Mouse (Mus musculus) limb, embryonic 13.5 days (tissue): ENCODE measurements at regions not wholly inside any gene's neighbourhood (a gene's known extent, or its start where the extent isn't known, plus 50 kb on each side); places are given as distances from the start of the nearest gene placed in this dataset.

ENCODE experiments used
- ATAC-seq: fragments of 200-750 bp; cut with Nextera tagmentation; 2 replicates; pipeline ENCODE4 v1.8.0; 2017; ENCODE audit warnings: low read depth, moderate number of reproducible peaks, moderate TSS enrichment; ENCODE audit not compliant: low FRiP score
- H3K27ac ChIP-seq: fragments of 300-500 bp; sonication (generic); 2 replicates; pipeline ENCODE4 v1.5.1; 2015; ENCODE audit warnings: inconsistent platforms, mild to moderate bottlenecking, moderate library complexity
- H3K27me3 ChIP-seq: fragments of 300-500 bp; sonication (generic); 2 replicates; pipeline ENCODE4 v1.6.1; 2015; ENCODE audit warnings: mild to moderate bottlenecking, inconsistent platforms
- H3K36me3 ChIP-seq: fragments of 300-500 bp; sonication (generic); 2 replicates; pipeline ENCODE4 v1.6.1; 2015; ENCODE audit warnings: inconsistent platforms, mild to moderate bottlenecking, moderate library complexity
- H3K4me1 ChIP-seq: fragments of 300-500 bp; sonication (generic); 2 replicates; pipeline ENCODE4 v1.6.1; 2015; ENCODE audit warnings: inconsistent platforms
- H3K4me2 ChIP-seq: fragments of 300-500 bp; sonication (generic); replicated peaks from 2 replicates; pipeline ENCODE4 v1.6.1; 2015; ENCODE audit warnings: inconsistent platforms, mild to moderate bottlenecking, moderate library complexity
- H3K4me3 ChIP-seq: fragments of 300-500 bp; sonication (generic); 2 replicates; pipeline ENCODE4 v1.5.1; 2015; ENCODE audit warnings: moderate library complexity, mild to moderate bottlenecking, inconsistent platforms
- H3K9ac ChIP-seq: fragments of 300-500 bp; sonication (generic); 2 replicates; pipeline ENCODE4 v1.6.1; 2015; ENCODE audit warnings: mild to moderate bottlenecking, inconsistent platforms
- H3K9me3 ChIP-seq: fragments of 300-500 bp; sonication (generic); 2 replicates; pipeline ENCODE4 v1.6.1; 2016; ENCODE audit warnings: inconsistent platforms
- WGBS: fragments of 180-500 bp; shearing (Covaris S2); methylation state at CpG from one replicate; pipeline ENCODE4 v1.1.7; 2015; 5-methylcytosine and 5-hydroxymethylcytosine counted together

- ATAC-seq = no peak
- H3K4me2 ChIP-seq = no peak overlapping the region
- H3K4me3 ChIP-seq = no peak overlapping the region
- no peaks in the 10 kb centered on the region for H3K36me3 ChIP-seq
- H3K9ac ChIP-seq = no peak overlapping the region
- H3K27me3 ChIP-seq = no peaks in the 10 kb centered on the region
- no peaks in the 10 kb centered on the region for H3K9me3 ChIP-seq
- WGBS = 90% methylated on average over 2 of the region's 2 CpGs
- H3K27ac ChIP-seq = no peak overlapping the region
- peaks cover 12% of the 10 kb centered on the region for H3K4me1 ChIP-seq
Observed at GRCm38 (mm10) chr16:24208118-24208517, 185.2 kb upstream of the Lpp start.

GRCm38 (mm10) chr16:24207056-24207455 is 186.3 kb upstream of the Lpp start:
- no peaks in the 10 kb centered on the region for H3K9me3 ChIP-seq
- H3K36me3 ChIP-seq = no peaks in the 10 kb centered on the region
- no peak overlapping the region for H3K4me3 ChIP-seq
- 65% methylated on average over 4 of the region's 4 CpGs for WGBS
- H3K4me1 ChIP-seq = peaks cover 12% of the 10 kb centered on the region
- H3K27ac ChIP-seq = no peak overlapping the region
- no peak overlapping the region for H3K9ac ChIP-seq
- H3K27me3 ChIP-seq = no peaks in the 10 kb centered on the region
- H3K4me2 ChIP-seq = no peak overlapping the region
- ATAC-seq = no peak

- no peak overlapping the region for H3K27ac ChIP-seq
- no peaks in the 10 kb centered on the region for H3K27me3 ChIP-seq
- H3K9ac ChIP-seq = no peak overlapping the region
- H3K4me3 ChIP-seq = no peak overlapping the region
- H3K4me1 ChIP-seq = peaks cover 12% of the 10 kb centered on the region
- 72% methylated on average over 4 of the region's 4 CpGs for WGBS
- H3K36me3 ChIP-seq = no peaks in the 10 kb centered on the region
- H3K9me3 ChIP-seq = no peaks in the 10 kb centered on the region
- ATAC-seq = no peak
- H3K4me2 ChIP-seq = no peak overlapping the region
Observed at GRCm38 (mm10) chr16:24206461-24206861, 186.8 kb upstream of the Lpp start.

- H3K9ac ChIP-seq = no peak overlapping the region
- ATAC-seq = no peak; the same call in 1 of the 2 replicates
- H3K27ac ChIP-seq = no peak overlapping the region
- H3K27me3 ChIP-seq = no peaks in the 10 kb centered on the region
- 25% methylated on average over 5 of the region's 5 CpGs for WGBS
- peaks cover 12% of the 10 kb centered on the region for H3K4me1 ChIP-seq
- no peaks in the 10 kb centered on the region for H3K9me3 ChIP-seq
- H3K36me3 ChIP-seq = no peaks in the 10 kb centered on the region
- H3K4me3 ChIP-seq = no peak overlapping the region
- H3K4me2 ChIP-seq = no peak overlapping the region
Observed at GRCm38 (mm10) chr16:24205594-24205993, 187.7 kb upstream of the Lpp start.

DNA sequence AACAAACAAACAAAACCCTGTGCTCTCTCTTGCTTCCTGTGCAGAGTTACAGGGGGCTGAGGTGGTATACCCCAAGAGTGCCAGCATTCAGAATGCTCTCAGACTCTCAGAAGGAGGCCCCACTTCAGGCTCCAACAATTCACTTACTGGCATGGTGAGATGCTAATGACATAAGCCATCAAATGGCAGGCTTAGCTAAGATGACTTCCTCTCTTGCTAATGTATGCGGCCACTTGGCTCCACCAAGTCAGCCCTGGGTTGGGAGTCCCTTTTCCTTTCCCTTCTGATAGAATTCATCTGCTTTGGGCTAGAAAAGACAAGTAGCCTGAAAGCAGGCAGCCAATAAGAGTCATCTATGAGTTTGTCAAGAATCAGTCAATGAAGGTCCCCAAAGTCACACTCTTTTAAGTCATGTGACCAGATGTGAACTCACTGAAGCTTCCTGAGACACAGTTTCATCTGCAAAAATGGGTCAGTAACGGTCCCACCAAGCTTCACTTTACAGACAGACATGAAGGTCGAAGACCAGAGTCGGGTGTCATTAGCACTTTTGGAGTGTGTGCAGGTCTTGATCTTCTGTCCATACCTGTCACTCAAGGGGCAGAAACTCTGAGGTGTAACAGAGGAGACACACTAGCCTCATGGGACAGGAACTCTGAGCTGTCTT is 189.1 kb upstream of the Lpp start:
- Histone ChIP-seq H3K4me3 (no peak overlapping the region), H3K4me2 (no peak overlapping the region), H3K9me3 (no peaks in the 10 kb centered on the region), H3K27ac (no peak overlapping the region), H3K4me1 (peaks cover 12% of the 10 kb centered on the region), H3K9ac (no peak overlapping the region), H3K36me3 (no peaks in the 10 kb centered on the region), H3K27me3 (no peaks in the 10 kb centered on the region)
- WGBS = 72% methylated on average over 4 of the region's 4 CpGs
- no peak for ATAC-seq

DNA sequence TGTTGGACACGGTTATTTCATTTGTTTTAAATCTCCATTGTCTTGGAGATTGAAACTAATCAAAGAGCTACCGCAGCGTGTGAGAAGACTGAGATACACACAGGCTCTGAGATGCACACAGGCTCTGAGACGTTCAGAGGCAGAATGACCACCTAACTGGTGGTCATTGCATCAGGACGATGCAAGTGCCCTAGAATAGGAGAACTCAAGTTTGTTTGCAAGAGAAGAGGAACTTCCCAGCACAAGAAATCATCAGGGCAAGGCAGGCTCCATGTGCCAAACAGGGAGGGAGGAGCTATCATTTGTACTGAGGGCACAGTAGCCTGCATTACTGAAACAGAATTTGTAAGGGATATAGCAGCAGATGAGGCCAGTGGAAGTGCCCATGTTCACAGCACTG is 190.7 kb upstream of the Lpp start:
- ATAC-seq = no peak
- H3K27ac ChIP-seq = no peak overlapping the region
- no peak overlapping the region for H3K4me3 ChIP-seq
- WGBS = 89% methylated on average over 5 of the region's 5 CpGs
- H3K27me3 ChIP-seq = no peaks in the 10 kb centered on the region
- no peak overlapping the region for H3K9ac ChIP-seq
- H3K36me3 ChIP-seq = no peaks in the 10 kb centered on the region
- H3K9me3 ChIP-seq = no peaks in the 10 kb centered on the region
- peaks cover 18% of the 10 kb centered on the region for H3K4me1 ChIP-seq
- no peak overlapping the region for H3K4me2 ChIP-seq

GRCm38 (mm10) chr16:24201455-24201854 is 191.9 kb upstream of the Lpp start:
- no peaks in the 10 kb centered on the region for H3K36me3 ChIP-seq
- H3K9me3 ChIP-seq = no peaks in the 10 kb centered on the region
- no peaks in the 10 kb centered on the region for H3K27me3 ChIP-seq
- 82% methylated on average over 7 of the region's 7 CpGs for WGBS
- H3K4me2 ChIP-seq = no peak overlapping the region
- H3K4me1 ChIP-seq = peaks cover 19% of the 10 kb centered on the region
- no peak overlapping the region for H3K4me3 ChIP-seq
- no peak overlapping the region for H3K9ac ChIP-seq
- no peak overlapping the region for H3K27ac ChIP-seq
- no peak for ATAC-seq

DNA sequence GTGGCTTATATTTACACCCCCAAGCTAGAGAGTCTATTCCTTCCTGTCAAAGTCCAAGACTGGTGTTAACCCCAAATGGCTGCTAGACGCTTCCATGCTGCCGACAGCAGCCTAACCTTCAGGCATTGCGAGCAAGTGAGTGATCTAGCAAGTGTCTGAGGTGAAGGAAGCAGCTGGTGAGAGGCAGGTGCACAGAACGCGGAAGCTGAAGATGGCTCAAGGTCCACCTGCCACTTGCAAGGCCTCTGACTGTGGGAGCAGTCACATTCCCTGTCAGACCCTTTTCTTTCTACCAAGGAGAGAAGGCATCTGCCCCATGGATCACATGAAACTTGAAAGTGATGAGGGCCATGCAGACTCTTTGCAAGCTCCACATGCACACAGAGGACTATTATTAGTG is 193.1 kb upstream of the Lpp start:
- H3K9me3 ChIP-seq = no peaks in the 10 kb centered on the region
- no peaks in the 10 kb centered on the region for H3K36me3 ChIP-seq
- no peak overlapping the region for H3K4me3 ChIP-seq
- H3K4me2 ChIP-seq = no peak overlapping the region
- no peak for ATAC-seq
- peaks cover 10% of the 10 kb centered on the region for H3K4me1 ChIP-seq
- WGBS = 86% methylated on average over 5 of the region's 5 CpGs
- H3K9ac ChIP-seq = no peak overlapping the region
- no peak overlapping the region for H3K27ac ChIP-seq
- no peaks in the 10 kb centered on the region for H3K27me3 ChIP-seq

GRCm38 (mm10) chr16:24199408-24200167 is 193.7 kb upstream of the Lpp start:
- ATAC-seq = no peak
- Histone ChIP-seq H3K27me3 (no peaks in the 10 kb centered on the region), H3K4me3 (no peak overlapping the region), H3K4me2 (no peak overlapping the region), H3K9ac (no peak overlapping the region), H3K27ac (no peak overlapping the region), H3K36me3 (no peaks in the 10 kb centered on the region), H3K9me3 (no peaks in the 10 kb centered on the region), H3K4me1 (peaks cover 7% of the 10 kb centered on the region)
- WGBS = 80% methylated on average over 18 of the region's 18 CpGs

GRCm38 (mm10) chr16:24198291-24198690 is 195.0 kb upstream of the Lpp start:
- Histone ChIP-seq H3K4me3 (no peak overlapping the region), H3K4me2 (no peak overlapping the region), H3K36me3 (no peaks in the 10 kb centered on the region), H3K27ac (no peak overlapping the region), H3K27me3 (no peaks in the 10 kb centered on the region), H3K4me1 (peaks cover 7% of the 10 kb centered on the region), H3K9ac (no peak overlapping the region), H3K9me3 (no peaks in the 10 kb centered on the region)
- ATAC-seq = no peak

DNA sequence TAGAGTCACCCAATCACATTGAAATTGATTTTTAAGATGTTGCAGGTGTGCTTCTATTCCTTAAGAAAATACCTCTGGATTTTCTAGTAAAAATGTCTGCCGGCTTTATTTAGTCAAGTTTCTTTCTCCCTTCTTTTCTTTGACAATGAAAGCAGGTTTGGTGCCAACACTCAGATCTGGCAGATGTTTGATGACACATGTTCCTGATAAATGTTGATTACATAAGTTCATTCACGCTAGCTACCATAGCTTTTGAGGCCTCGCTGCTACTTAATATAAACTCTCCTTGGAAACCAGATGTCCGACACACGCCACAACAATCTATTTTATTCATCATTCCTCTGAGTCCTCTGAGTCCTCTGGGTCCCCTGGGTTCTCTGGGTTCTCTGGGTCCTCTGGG is 195.7 kb upstream of the Lpp start:
- no peak overlapping the region for H3K27ac ChIP-seq
- no peak overlapping the region for H3K9ac ChIP-seq
- H3K27me3 ChIP-seq = no peaks in the 10 kb centered on the region
- H3K36me3 ChIP-seq = no peaks in the 10 kb centered on the region
- WGBS = 48% methylated on average over 5 of the region's 5 CpGs
- no peak overlapping the region for H3K4me3 ChIP-seq
- peaks cover 7% of the 10 kb centered on the region for H3K4me1 ChIP-seq
- no peak for ATAC-seq
- H3K9me3 ChIP-seq = no peaks in the 10 kb centered on the region
- H3K4me2 ChIP-seq = no peak overlapping the region

- no peaks in the 10 kb centered on the region for H3K9me3 ChIP-seq
- no peak overlapping the region for H3K4me2 ChIP-seq
- H3K27ac ChIP-seq = no peak overlapping the region
- 76% methylated on average over 2 of the region's 2 CpGs for WGBS
- H3K9ac ChIP-seq = no peak overlapping the region
- H3K4me1 ChIP-seq = peaks cover 7% of the 10 kb centered on the region
- H3K27me3 ChIP-seq = no peaks in the 10 kb centered on the region
- ATAC-seq = no peak
- H3K4me3 ChIP-seq = no peak overlapping the region
- H3K36me3 ChIP-seq = no peaks in the 10 kb centered on the region
Observed at GRCm38 (mm10) chr16:24193945-24194344, 199.4 kb upstream of the Lpp start.
